Mouse (Mus musculus) frontal cortex, postnatal 14 days (tissue): ENCODE measurements around the gene Ccser1.
"Not testable (repeated sequence)": the region's sequence is repeated elsewhere in the genome, so short reads cannot be mapped to it uniquely, and the experiment has no call there.

Source experiments
- DNase-seq, 2 experiments: peaks; one replicate each; pipeline ENCODE4 v3.0.0; 2022; ENCODE audit warnings: low spot score in 2 of 2

The Ccser1 gene

GRCm38 (mm10) chr6:61223563-61223962 is 43.4 kb downstream of the Ccser1 start:
- no peak for DNase-seq

GRCm38 (mm10) chr6:61225302-61225701 is 45.2 kb downstream of the Ccser1 start:
- DNase-seq: no peak

GRCm38 (mm10) chr6:61230058-61230718 is 50.1 kb downstream of the Ccser1 start:
- DNase-seq: no peak

GRCm38 (mm10) chr6:61233060-61233459 is 52.9 kb downstream of the Ccser1 start:
- DNase-seq: no peak

- no peak for DNase-seq
Measured at GRCm38 (mm10) chr6:61233548-61234187, 53.5 kb downstream of the Ccser1 start.

GRCm38 (mm10) chr6:61240618-61241017 is 60.5 kb downstream of the Ccser1 start:
- no peak for DNase-seq

- no peak for DNase-seq
Measured at GRCm38 (mm10) chr6:61242556-61242955, 62.4 kb downstream of the Ccser1 start.

GRCm38 (mm10) chr6:61246523-61246922 is 66.4 kb downstream of the Ccser1 start:
- DNase-seq: no peak

- DNase-seq: no peak
Measured at GRCm38 (mm10) chr6:61247842-61248472, 67.8 kb downstream of the Ccser1 start.

- no peak for DNase-seq
Measured at GRCm38 (mm10) chr6:61248700-61249099, 68.6 kb downstream of the Ccser1 start.

- DNase-seq: no peak
Measured at GRCm38 (mm10) chr6:61251232-61251631, 71.1 kb downstream of the Ccser1 start.

GRCm38 (mm10) chr6:61252912-61253311 is 72.8 kb downstream of the Ccser1 start:
- no peak for DNase-seq

GRCm38 (mm10) chr6:61255874-61256273 is 75.8 kb downstream of the Ccser1 start:
- DNase-seq: not testable (repeated sequence)

- DNase-seq: no peak
Measured at GRCm38 (mm10) chr6:61258847-61259634, 78.9 kb downstream of the Ccser1 start.

GRCm38 (mm10) chr6:61261381-61261780 is 81.3 kb downstream of the Ccser1 start:
- DNase-seq: no peak

- no peak for DNase-seq
Measured at GRCm38 (mm10) chr6:61262448-61262847, 82.3 kb downstream of the Ccser1 start.

GRCm38 (mm10) chr6:61263291-61263690 is 83.2 kb downstream of the Ccser1 start:
- no peak for DNase-seq

- no peak for DNase-seq
Measured at GRCm38 (mm10) chr6:61271033-61271432, 90.9 kb downstream of the Ccser1 start.

GRCm38 (mm10) chr6:61273430-61273829 is 93.3 kb downstream of the Ccser1 start:
- DNase-seq: no peak

- DNase-seq: no peak
Measured at GRCm38 (mm10) chr6:61279506-61279905, 99.4 kb downstream of the Ccser1 start.

- DNase-seq: no peak
Measured at GRCm38 (mm10) chr6:61292927-61293326, 112.8 kb downstream of the Ccser1 start.

GRCm38 (mm10) chr6:61295535-61295934 is 115.4 kb downstream of the Ccser1 start:
- no peak for DNase-seq
